Mouse (Mus musculus) naive thymus-derived CD4-positive, alpha-beta T cell, adult 5 months (primary cell): ENCODE data around the gene Olfr845. TPM values are rescaled to one million over a fixed set of nuclear protein-coding genes. Genes with fewer than 3 reads are reported as not detected.

Source experiments
- polyA plus RNA-seq: library from polyadenylated mRNA; unstranded; fragments of 100-300 nt; shearing (Covaris generic); gene quantifications from one replicate; pipeline ENCODE4 v1.2.1, GENCODE M21; 2017

Olfr845 gene
- polyA plus RNA-seq: not detected

GRCm38 (mm10) chr9:19336157-19336556 is at the start of gene Olfr845:
Gene Olfr845 (plus strand): TSS chr9:19336457.

GRCm38 (mm10) chr9:19316047-19316446 is 20.2 kb upstream of the Olfr845 start, which contains the start of gene Olfr844:
Gene Olfr844 (plus strand): TSS chr9:19316347.

GRCm38 (mm10) chr9:19363905-19364304 is 27.6 kb downstream of the Olfr845 start, which contains the start of gene Olfr846:
Gene Olfr846 (minus strand): TSS chr9:19364005.

GRCm38 (mm10) chr9:19378569-19378968 is 42.3 kb downstream of the Olfr845 start, which contains the start of gene Olfr847:
Gene Olfr847 (minus strand): TSS chr9:19378669.

Other genes with a start within 250 kb of the Olfr845 start
- gene Olfr836, start 216.1 kb upstream of the Olfr845 start, polyA plus RNA-seq: 0.14 TPM
- gene Olfr837, start 200.1 kb upstream of the Olfr845 start, polyA plus RNA-seq: not detected
- gene Olfr839-ps1, start 159.1 kb upstream of the Olfr845 start, polyA plus RNA-seq: not detected
- not detected for gene Olfr843, start 84.5 kb upstream of the Olfr845 start, polyA plus RNA-seq
- not detected for gene Olfr844, start 20.1 kb upstream of the Olfr845 start, polyA plus RNA-seq
- not detected for gene Olfr846, start 27.5 kb downstream of the Olfr845 start, polyA plus RNA-seq
- gene Olfr847, start 42.2 kb downstream of the Olfr845 start, polyA plus RNA-seq: not detected
- not detected for gene Olfr849, start 103.8 kb downstream of the Olfr845 start, polyA plus RNA-seq
- gene Olfr850, start 141.8 kb downstream of the Olfr845 start, polyA plus RNA-seq: not detected
- not detected for gene Olfr851, start 156.8 kb downstream of the Olfr845 start, polyA plus RNA-seq
- gene Olfr853, start 204.6 kb downstream of the Olfr845 start, polyA plus RNA-seq: not detected
- not detected for gene Olfr854, start 230.9 kb downstream of the Olfr845 start, polyA plus RNA-seq
- not detected for gene Olfr855, start 246.2 kb downstream of the Olfr845 start, polyA plus RNA-seq